Mouse (Mus musculus) forebrain, embryonic 13.5 days (tissue): ENCODE measurements around the gene Ugt1a1. TPM values are rescaled to one million over a fixed set of nuclear protein-coding genes. Genes with fewer than 3 reads are reported as not detected.

Experiments used
- ATAC-seq: fragments of 200-750 bp; cut with Nextera tagmentation; 2 replicates; pipeline ENCODE4 v1.8.0; 2017
- H3K27ac ChIP-seq: fragments of 300-500 bp; sonication (generic); 2 replicates; pipeline ENCODE4 v1.5.1; 2015; ENCODE audit warnings: inconsistent platforms, mild to moderate bottlenecking, moderate library complexity
- H3K27me3 ChIP-seq: fragments of 300-500 bp; sonication (generic); 2 replicates; pipeline ENCODE4 v1.6.1; 2015; ENCODE audit warnings: mild to moderate bottlenecking, inconsistent platforms
- H3K36me3 ChIP-seq: fragments of 300-500 bp; sonication (generic); 2 replicates; pipeline ENCODE4 v1.6.1; 2015; ENCODE audit warnings: mild to moderate bottlenecking, inconsistent platforms; ENCODE audit not compliant: poor library complexity, severe bottlenecking
- H3K4me1 ChIP-seq: fragments of 300-500 bp; sonication (generic); 2 replicates; pipeline ENCODE4 v1.6.1; 2015; ENCODE audit warnings: inconsistent platforms
- H3K4me2 ChIP-seq: fragments of 300-500 bp; sonication (generic); 2 replicates; pipeline ENCODE4 v1.6.1; 2015; ENCODE audit warnings: inconsistent platforms, mild to moderate bottlenecking, moderate library complexity
- H3K4me3 ChIP-seq: fragments of 300-500 bp; sonication (generic); 2 replicates; pipeline ENCODE4 v1.5.1; 2015; ENCODE audit warnings: mild to moderate bottlenecking, inconsistent platforms
- H3K9ac ChIP-seq: fragments of 300-500 bp; sonication (generic); 2 replicates; pipeline ENCODE4 v1.6.1; 2015; ENCODE audit warnings: mild to moderate bottlenecking, inconsistent platforms
- H3K9me3 ChIP-seq: fragments of 300-500 bp; sonication (generic); replicated peaks from 2 replicates; pipeline ENCODE4 v1.6.1; 2016; ENCODE audit warnings: inconsistent platforms
- WGBS: fragments of 180-500 bp; shearing (Covaris S2); methylation state at CpG from one replicate; pipeline ENCODE4 v1.1.7; 2015; 5-methylcytosine and 5-hydroxymethylcytosine counted together
- polyA plus RNA-seq: library from polyadenylated mRNA; unstranded; fragments of >200 nt; fragmentation: Nextera tagmentation; extraction: Ambion mirVana; gene quantifications from 2 replicates; pipeline ENCODE4 v1.2.1, GENCODE M21; 2015

Gene Ugt1a1
- polyA plus RNA-seq, 1 experiment from 2014 or later: not detected

GRCm38 (mm10) chr1:88256886-88257663, 45.3 kb downstream of the Ugt1a1 start:
- no peak overlapping the region for H3K9ac ChIP-seq
- no peak overlapping the region for H3K4me3 ChIP-seq
- no peak overlapping the region for H3K4me2 ChIP-seq
- 82% methylated on average over 10 of the region's 10 CpGs for WGBS
- no peaks in the 10 kb centered on the region for H3K4me1 ChIP-seq
- peaks cover 69% of the 10 kb centered on the region for H3K9me3 ChIP-seq
- ATAC-seq: no peak
- peaks cover 31% of the 10 kb centered on the region for H3K36me3 ChIP-seq
- no peaks in the 10 kb centered on the region for H3K27me3 ChIP-seq
- no peak overlapping the region for H3K27ac ChIP-seq

GRCm38 (mm10) chr1:88257681-88258080, 45.9 kb downstream of the Ugt1a1 start:
- H3K9ac ChIP-seq: no peak overlapping the region
- no peak overlapping the region for H3K27ac ChIP-seq
- H3K27me3 ChIP-seq: no peaks in the 10 kb centered on the region
- no peak overlapping the region for H3K4me3 ChIP-seq
- no peak for ATAC-seq
- WGBS: 81% methylated on average over 6 of the region's 6 CpGs
- H3K4me2 ChIP-seq: no peak overlapping the region
- H3K9me3 ChIP-seq: peaks cover 63% of the 10 kb centered on the region
- no peaks in the 10 kb centered on the region for H3K4me1 ChIP-seq
- H3K36me3 ChIP-seq: peaks cover 37% of the 10 kb centered on the region

- Histone ChIP-seq H3K9me3 (peaks cover 56% of the 10 kb centered on the region), H3K27me3 (no peaks in the 10 kb centered on the region), H3K4me3 (no peak overlapping the region), H3K4me1 (no peaks in the 10 kb centered on the region), H3K9ac (no peak overlapping the region), H3K27ac (no peak overlapping the region), H3K4me2 (no peak overlapping the region), H3K36me3 (peaks cover 43% of the 10 kb centered on the region)
- ATAC-seq: no peak
- WGBS: 75% methylated on average over 6 of the region's 6 CpGs
Observed at GRCm38 (mm10) chr1:88258361-88258760, 46.6 kb downstream of the Ugt1a1 start.

- ATAC-seq: 0 out of 2 replicates have a peak, but pooled peaks have one; percentile 0
Observed at GRCm38 (mm10) chr1:88258881-88259642, 47.3 kb downstream of the Ugt1a1 start.

GRCm38 (mm10) chr1:88259643-88260024, 47.9 kb downstream of the Ugt1a1 start:
- H3K27ac ChIP-seq: no peak overlapping the region
- 81% methylated on average over 4 of the region's 4 CpGs for WGBS
- no peaks in the 10 kb centered on the region for H3K4me1 ChIP-seq
- peaks cover 44% of the 10 kb centered on the region for H3K9me3 ChIP-seq
- 0 out of 2 replicates have a peak, but pooled peaks have one; percentile 1 for ATAC-seq
- H3K36me3 ChIP-seq: peaks cover 56% of the 10 kb centered on the region
- no peak overlapping the region for H3K9ac ChIP-seq
- no peak overlapping the region for H3K4me3 ChIP-seq
- no peak overlapping the region for H3K4me2 ChIP-seq
- H3K27me3 ChIP-seq: no peaks in the 10 kb centered on the region

More at GRCm38 (mm10) chr1:88258881-88259642, 47.3 kb downstream of the Ugt1a1 start:
- Histone ChIP-seq H3K36me3 (peaks cover 50% of the 10 kb centered on the region), H3K4me1 (no peaks in the 10 kb centered on the region), H3K4me2 (no peak overlapping the region), H3K9ac (no peak overlapping the region), H3K27me3 (no peaks in the 10 kb centered on the region), H3K9me3 (peaks cover 49% of the 10 kb centered on the region), H3K4me3 (no peak overlapping the region), H3K27ac (no peak overlapping the region)
- 81% methylated on average over 8 of the region's 8 CpGs for WGBS

- Histone ChIP-seq H3K4me2 (no peak overlapping the region), H3K27ac (no peak overlapping the region), H3K4me3 (no peak overlapping the region), H3K9ac (no peak overlapping the region), H3K4me1 (no peaks in the 10 kb centered on the region), H3K27me3 (no peaks in the 10 kb centered on the region), H3K9me3 (peaks cover 39% of the 10 kb centered on the region), H3K36me3 (peaks cover 61% of the 10 kb centered on the region)
- peak; percentile 3; the same call in 1 of the 2 replicates for ATAC-seq
- 85% methylated on average over 6 of the region's 6 CpGs for WGBS
Observed at GRCm38 (mm10) chr1:88260114-88260513, 48.4 kb downstream of the Ugt1a1 start.

- Histone ChIP-seq H3K9me3 (peaks cover 32% of the 10 kb centered on the region), H3K27me3 (no peaks in the 10 kb centered on the region), H3K4me2 (no peak overlapping the region), H3K9ac (no peak overlapping the region), H3K4me3 (no peak overlapping the region), H3K4me1 (no peaks in the 10 kb centered on the region), H3K27ac (no peak overlapping the region), H3K36me3 (peaks cover 68% of the 10 kb centered on the region)
- ATAC-seq: no peak
- 85% methylated on average over 10 of the region's 10 CpGs for WGBS
Observed at GRCm38 (mm10) chr1:88260604-88261377, 49.0 kb downstream of the Ugt1a1 start.

- Histone ChIP-seq H3K9ac (no peak overlapping the region), H3K4me3 (no peak overlapping the region), H3K27me3 (no peaks in the 10 kb centered on the region), H3K36me3 (peaks cover 77% of the 10 kb centered on the region), H3K4me2 (no peak overlapping the region), H3K4me1 (no peaks in the 10 kb centered on the region), H3K27ac (no peak overlapping the region), H3K9me3 (peaks cover 23% of the 10 kb centered on the region)
- ATAC-seq: no peak
- WGBS: 87% methylated on average over 7 of the region's 7 CpGs
Observed at GRCm38 (mm10) chr1:88261706-88262105, 49.9 kb downstream of the Ugt1a1 start.

GRCm38 (mm10) chr1:88262255-88262654, 50.5 kb downstream of the Ugt1a1 start:
- ATAC-seq: no peak
- WGBS: 87% methylated on average over 4 of the region's 4 CpGs
- Histone ChIP-seq H3K4me3 (no peak overlapping the region), H3K9ac (no peak overlapping the region), H3K36me3 (peaks cover 82% of the 10 kb centered on the region), H3K9me3 (peaks cover 18% of the 10 kb centered on the region), H3K27ac (no peak overlapping the region), H3K4me1 (no peaks in the 10 kb centered on the region), H3K27me3 (no peaks in the 10 kb centered on the region), H3K4me2 (no peak overlapping the region)

GRCm38 (mm10) chr1:88262961-88263360, 51.2 kb downstream of the Ugt1a1 start:
- H3K27me3 ChIP-seq: no peaks in the 10 kb centered on the region
- no peak for ATAC-seq
- no peak overlapping the region for H3K4me3 ChIP-seq
- no peak overlapping the region for H3K27ac ChIP-seq
- H3K9ac ChIP-seq: no peak overlapping the region
- H3K4me1 ChIP-seq: no peaks in the 10 kb centered on the region
- WGBS: 77% methylated on average over 6 of the region's 6 CpGs
- peaks cover 10% of the 10 kb centered on the region for H3K9me3 ChIP-seq
- peaks cover 89% of the 10 kb centered on the region for H3K36me3 ChIP-seq
- H3K4me2 ChIP-seq: no peak overlapping the region

- 95% methylated on average over 5 of the region's 5 CpGs for WGBS
- Histone ChIP-seq H3K27me3 (no peaks in the 10 kb centered on the region), H3K4me3 (no peak overlapping the region), H3K27ac (no peak overlapping the region), H3K4me1 (no peaks in the 10 kb centered on the region), H3K9me3 (peaks cover 4% of the 10 kb centered on the region; the same call in 1 of the 2 replicates), H3K9ac (no peak overlapping the region), H3K4me2 (no peak overlapping the region), H3K36me3 (peaks cover 98% of the 10 kb centered on the region)
- ATAC-seq: no peak
Observed at GRCm38 (mm10) chr1:88263778-88264177, 52.0 kb downstream of the Ugt1a1 start.
